Mouse (Mus musculus): ENCODE results near the gene Fgd5. TPM values are rescaled to one million over a fixed set of nuclear protein-coding genes. Genes with fewer than 3 reads are reported as not detected.

Gene Fgd5
- polyA plus RNA-seq, 1 experiment from 2014 or later: 14.7 TPM

DNA sequence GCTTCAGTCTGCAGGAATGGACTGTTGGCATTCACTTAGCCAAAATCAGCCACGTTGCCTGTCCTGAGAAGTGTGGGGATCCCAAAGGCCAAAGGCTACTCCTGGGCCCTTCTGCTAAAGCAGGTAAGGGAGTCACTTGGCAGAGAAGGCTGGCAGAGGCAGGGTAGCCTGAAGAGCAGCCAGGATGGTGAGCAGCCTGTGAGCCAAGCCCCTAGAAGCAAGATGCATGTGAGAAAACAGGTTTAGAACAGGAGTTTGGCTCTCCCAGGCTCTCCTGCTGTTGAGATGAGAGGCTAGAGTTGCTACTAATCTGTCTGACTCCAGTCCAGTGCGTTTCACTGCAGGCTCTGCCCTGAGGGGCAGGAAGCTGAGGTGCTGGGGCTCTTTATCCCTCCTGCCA, 25.0 kb downstream of the Fgd5 start:
- Histone ChIP-seq H3K9ac (ENCODE audit: low read depth, low read length) (no peak overlapping the region), H3K36me3 (ENCODE audit: control insufficient read depth, insufficient read depth, low read length) (no peaks in the 10 kb centered on the region), H3K4me2 (ENCODE audit: low read length) (no peak overlapping the region), H3K27ac (ENCODE audit: low read depth, low read length) (no peak overlapping the region), H3K27me3 (replicated peaks; ENCODE audit: control insufficient read depth, insufficient read depth, low read length) (no peaks in the 10 kb centered on the region), H3K4me1 (ENCODE audit: control insufficient read depth, insufficient read depth, low read depth, low read length) (peaks cover 9% of the 10 kb centered on the region), H3K4me3 (ENCODE audit: low read length) (no peak overlapping the region), H3K9me3 (ENCODE audit: control insufficient read depth, low read length) (no peaks in the 10 kb centered on the region)
- ATAC-seq: no peak
- WGBS: 26% methylated on average over 2 of the region's 2 CpGs

DNA sequence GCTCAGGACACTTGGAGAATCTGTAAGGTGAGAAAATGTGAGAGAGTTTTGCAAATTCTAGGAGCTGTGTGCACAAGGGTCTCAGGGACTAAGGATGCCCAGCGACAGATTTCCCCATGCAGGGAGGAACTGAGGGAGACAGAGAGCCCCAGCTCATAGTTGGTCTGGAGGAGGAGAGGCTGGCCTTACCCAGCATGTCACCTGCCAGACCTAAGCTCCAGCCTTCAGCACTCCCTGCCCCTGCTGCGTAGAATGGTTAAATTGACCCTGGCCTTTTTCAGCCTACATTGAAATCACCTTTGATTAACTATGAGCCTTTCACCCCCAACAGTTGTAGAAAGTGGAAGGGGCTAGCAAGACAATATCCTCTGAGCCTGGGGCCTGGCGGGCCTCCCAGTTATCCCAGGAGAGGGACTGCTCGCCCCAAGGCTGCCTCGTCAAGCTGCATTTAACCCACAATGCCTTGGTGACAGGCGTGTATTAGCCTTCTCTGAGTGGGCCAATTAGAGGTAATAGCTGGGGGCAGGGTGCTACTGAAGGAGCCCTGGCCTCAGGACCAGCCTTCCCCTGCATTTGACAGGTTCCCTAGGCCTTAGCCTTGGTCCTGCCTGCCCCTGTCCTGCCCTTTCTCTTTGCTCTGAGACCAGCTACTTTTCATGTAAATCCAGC, 25.6 kb downstream of the Fgd5 start:
- Histone ChIP-seq H3K36me3 (ENCODE audit: control insufficient read depth, insufficient read depth, low read length) (no peaks in the 10 kb centered on the region), H3K9me3 (ENCODE audit: control insufficient read depth, low read length) (no peaks in the 10 kb centered on the region), H3K27ac (ENCODE audit: low read depth, low read length) (no peak overlapping the region), H3K4me2 (ENCODE audit: low read length) (no peak overlapping the region), H3K9ac (ENCODE audit: low read depth, low read length) (0 out of 2 replicates have a peak overlapping the region, but pooled peaks have one; percentile 32), H3K27me3 (replicated peaks; ENCODE audit: control insufficient read depth, insufficient read depth, low read length) (no peaks in the 10 kb centered on the region), H3K4me3 (ENCODE audit: low read length) (no peak overlapping the region), H3K4me1 (ENCODE audit: control insufficient read depth, insufficient read depth, low read depth, low read length) (peaks cover 9% of the 10 kb centered on the region)
- ATAC-seq: peak; percentile 67; the same call in 1 of the 2 replicates
- 17% methylated on average over 6 of the region's 6 CpGs for WGBS

DNA sequence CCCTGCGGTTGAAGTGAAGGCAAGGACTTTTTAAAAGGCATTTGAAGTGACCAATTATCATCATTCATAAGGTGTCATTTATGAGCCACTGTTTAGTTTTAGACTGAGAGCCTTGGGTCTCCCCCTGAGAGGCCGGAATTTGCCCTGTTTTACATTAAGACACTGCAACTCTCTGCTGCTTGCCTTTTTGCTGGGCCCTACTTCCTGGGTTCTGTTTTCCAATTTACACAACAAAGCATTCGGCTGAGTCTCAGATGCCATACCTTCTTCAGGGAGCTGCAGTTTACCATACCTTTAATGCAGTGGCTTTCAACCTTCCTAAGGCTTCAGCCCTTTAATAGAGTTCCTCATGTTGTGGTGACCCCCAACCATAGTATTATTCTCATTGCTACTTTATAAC, 26.1 kb downstream of the Fgd5 start:
- ATAC-seq: no peak
- Histone ChIP-seq H3K27ac (ENCODE audit: low read depth, low read length) (no peak overlapping the region), H3K4me2 (ENCODE audit: low read length) (no peak overlapping the region), H3K4me1 (ENCODE audit: control insufficient read depth, insufficient read depth, low read depth, low read length) (peaks cover 13% of the 10 kb centered on the region), H3K36me3 (ENCODE audit: control insufficient read depth, insufficient read depth, low read length) (no peaks in the 10 kb centered on the region), H3K4me3 (ENCODE audit: low read length) (no peak overlapping the region), H3K27me3 (replicated peaks; ENCODE audit: control insufficient read depth, insufficient read depth, low read length) (no peaks in the 10 kb centered on the region), H3K9ac (ENCODE audit: low read depth, low read length) (no peak overlapping the region), H3K9me3 (ENCODE audit: control insufficient read depth, low read length) (no peaks in the 10 kb centered on the region)
- WGBS: 41% methylated on average over 3 of the region's 3 CpGs

DNA sequence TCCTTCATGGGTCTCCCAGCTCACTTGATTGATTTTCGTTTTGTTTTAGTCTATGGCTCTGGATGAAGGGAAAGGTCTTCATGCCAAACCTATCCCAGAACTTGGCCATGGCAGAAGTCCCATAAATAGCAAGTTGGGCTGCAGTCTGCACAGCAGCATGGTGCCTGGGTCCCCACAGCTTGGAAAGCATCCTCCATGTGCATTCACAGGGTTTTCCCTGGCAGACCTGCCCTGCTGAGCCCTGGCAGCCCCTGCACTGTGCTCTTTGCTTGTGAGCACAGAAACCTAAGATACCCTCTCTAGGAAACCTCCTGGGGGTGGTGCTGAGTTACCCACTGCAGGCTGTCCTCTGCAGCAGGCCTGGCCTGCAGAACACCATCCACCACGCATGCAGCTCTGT, 32.2 kb downstream of the Fgd5 start:
- no peak for ATAC-seq
- no peak overlapping the region for H3K9ac ChIP-seq (ENCODE audit: low read depth, low read length)
- H3K36me3 ChIP-seq (ENCODE audit: control insufficient read depth, insufficient read depth, low read length): no peaks in the 10 kb centered on the region
- H3K4me3 ChIP-seq (ENCODE audit: low read length): no peak overlapping the region
- 82% methylated on average over 2 of the region's 2 CpGs for WGBS
- H3K27me3 ChIP-seq (replicated peaks; ENCODE audit: control insufficient read depth, insufficient read depth, low read length): no peaks in the 10 kb centered on the region
- peaks cover 4% of the 10 kb centered on the region; the same call in 1 of the 2 replicates for H3K4me1 ChIP-seq (ENCODE audit: control insufficient read depth, insufficient read depth, low read depth, low read length)
- no peak overlapping the region for H3K4me2 ChIP-seq (ENCODE audit: low read length)
- no peaks in the 10 kb centered on the region for H3K9me3 ChIP-seq (ENCODE audit: control insufficient read depth, low read length)
- H3K27ac ChIP-seq (ENCODE audit: low read depth, low read length): no peak overlapping the region

DNA sequence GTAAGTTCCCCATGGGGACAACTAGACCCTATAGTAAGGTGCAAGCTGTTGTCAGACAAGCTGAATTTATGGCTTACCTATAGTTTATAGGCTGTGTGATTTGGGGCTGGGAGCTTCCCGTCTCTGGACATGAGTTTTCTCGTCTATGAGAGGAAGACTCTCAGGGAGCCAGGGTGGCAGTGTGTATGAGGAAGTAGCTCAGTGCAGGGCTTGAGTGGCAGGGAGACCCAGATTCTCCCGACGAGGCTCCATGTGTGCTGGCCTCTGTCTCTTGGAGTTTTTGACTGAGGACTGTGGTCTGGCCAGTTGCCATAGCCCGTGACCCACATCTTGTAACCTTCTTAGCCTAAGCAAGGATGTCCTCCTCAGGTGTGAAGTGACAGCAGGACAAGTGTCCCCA, 33.7 kb downstream of the Fgd5 start:
- Histone ChIP-seq H3K9ac (ENCODE audit: low read depth, low read length) (no peak overlapping the region), H3K36me3 (ENCODE audit: control insufficient read depth, insufficient read depth, low read length) (no peaks in the 10 kb centered on the region), H3K9me3 (ENCODE audit: control insufficient read depth, low read length) (no peaks in the 10 kb centered on the region), H3K27ac (ENCODE audit: low read depth, low read length) (no peak overlapping the region), H3K4me3 (ENCODE audit: low read length) (no peak overlapping the region), H3K27me3 (replicated peaks; ENCODE audit: control insufficient read depth, insufficient read depth, low read length) (no peaks in the 10 kb centered on the region), H3K4me1 (ENCODE audit: control insufficient read depth, insufficient read depth, low read depth, low read length) (peaks cover 7% of the 10 kb centered on the region; the same call in 1 of the 2 replicates), H3K4me2 (ENCODE audit: low read length) (no peak overlapping the region)
- no peak for ATAC-seq
- WGBS: 72% methylated on average over 5 of the region's 5 CpGs

DNA sequence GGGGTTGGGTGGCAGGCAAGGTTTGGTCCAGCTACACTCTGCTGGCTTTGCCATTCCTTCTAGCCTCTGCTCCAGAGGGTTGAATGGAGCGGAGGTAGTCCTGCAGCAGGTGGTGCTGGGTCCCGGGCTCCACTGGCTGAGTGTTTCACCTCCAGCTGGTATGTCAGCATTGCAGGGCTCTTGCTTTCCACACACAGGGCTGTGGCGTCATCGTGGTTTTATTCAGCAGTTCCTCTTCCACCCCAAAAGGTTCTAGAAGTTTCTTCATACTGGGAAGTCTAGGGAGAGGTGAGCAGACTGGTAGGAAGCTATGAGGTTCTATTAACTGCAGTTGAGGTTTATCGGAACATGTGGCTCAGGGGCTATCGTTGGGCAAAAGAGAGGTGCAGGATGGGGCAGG, 34.4 kb downstream of the Fgd5 start:
- H3K4me2 ChIP-seq (ENCODE audit: low read length): no peak overlapping the region
- no peaks in the 10 kb centered on the region for H3K27me3 ChIP-seq (replicated peaks; ENCODE audit: control insufficient read depth, insufficient read depth, low read length)
- no peaks in the 10 kb centered on the region for H3K9me3 ChIP-seq (ENCODE audit: control insufficient read depth, low read length)
- H3K36me3 ChIP-seq (ENCODE audit: control insufficient read depth, insufficient read depth, low read length): no peaks in the 10 kb centered on the region
- H3K9ac ChIP-seq (ENCODE audit: low read depth, low read length): no peak overlapping the region
- 93% methylated on average over 6 of the region's 6 CpGs for WGBS
- no peak overlapping the region for H3K27ac ChIP-seq (ENCODE audit: low read depth, low read length)
- no peak for ATAC-seq
- H3K4me3 ChIP-seq (ENCODE audit: low read length): no peak overlapping the region
- H3K4me1 ChIP-seq (ENCODE audit: control insufficient read depth, insufficient read depth, low read depth, low read length): peaks cover 7% of the 10 kb centered on the region; the same call in 1 of the 2 replicates

DNA sequence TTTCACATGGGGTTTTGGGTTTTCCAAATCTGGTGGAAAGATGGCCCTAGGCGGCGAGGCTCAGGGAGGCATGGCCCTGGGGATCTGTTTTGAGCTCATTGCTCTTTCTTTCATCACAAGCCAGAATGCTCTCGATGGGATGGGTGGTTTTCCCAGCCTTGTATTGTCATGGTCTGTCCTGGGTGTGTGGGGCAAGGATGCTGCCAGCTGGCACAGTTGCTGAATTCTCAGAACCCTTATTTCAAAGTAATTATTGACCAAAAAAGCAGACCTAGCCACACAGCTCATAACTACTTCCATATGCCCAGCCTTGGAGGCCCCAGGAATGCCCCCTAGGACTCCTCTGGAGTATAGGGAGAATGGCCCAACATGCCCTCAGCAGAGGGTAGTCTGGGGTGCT, 34.9 kb downstream of the Fgd5 start:
- Histone ChIP-seq H3K27ac (ENCODE audit: low read depth, low read length) (no peak overlapping the region), H3K27me3 (replicated peaks; ENCODE audit: control insufficient read depth, insufficient read depth, low read length) (no peaks in the 10 kb centered on the region), H3K9me3 (ENCODE audit: control insufficient read depth, low read length) (no peaks in the 10 kb centered on the region), H3K4me1 (ENCODE audit: control insufficient read depth, insufficient read depth, low read depth, low read length) (peaks cover 7% of the 10 kb centered on the region; the same call in 1 of the 2 replicates), H3K4me2 (ENCODE audit: low read length) (no peak overlapping the region), H3K36me3 (ENCODE audit: control insufficient read depth, insufficient read depth, low read length) (no peaks in the 10 kb centered on the region), H3K4me3 (ENCODE audit: low read length) (no peak overlapping the region), H3K9ac (ENCODE audit: low read depth, low read length) (no peak overlapping the region)
- WGBS: 58% methylated on average over 3 of the region's 3 CpGs
- ATAC-seq: no peak

DNA sequence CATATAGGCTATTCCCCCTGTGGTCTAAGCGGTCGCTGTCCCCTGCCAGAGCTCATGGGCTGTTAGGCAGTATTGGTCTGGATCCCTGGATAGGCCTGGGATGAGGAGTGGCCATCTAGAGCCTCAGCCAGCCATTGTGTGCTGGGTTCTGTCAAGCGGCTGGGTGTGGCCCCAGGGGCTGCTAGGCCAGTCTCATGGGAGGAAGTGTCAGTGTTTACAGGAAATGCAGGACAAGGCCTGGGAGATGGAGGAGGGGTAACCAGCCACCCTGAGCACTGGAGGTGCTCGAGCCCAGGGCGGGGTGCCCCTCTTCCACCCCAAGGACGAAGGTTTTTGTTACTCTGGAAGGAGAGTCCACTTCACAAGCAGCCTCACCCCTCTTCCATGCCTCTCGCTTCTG, 36.3 kb downstream of the Fgd5 start:
- no peak overlapping the region for H3K27ac ChIP-seq (ENCODE audit: low read depth, low read length)
- H3K9ac ChIP-seq (ENCODE audit: low read depth, low read length): no peak overlapping the region
- no peak overlapping the region for H3K4me2 ChIP-seq (ENCODE audit: low read length)
- H3K27me3 ChIP-seq (replicated peaks; ENCODE audit: control insufficient read depth, insufficient read depth, low read length): no peaks in the 10 kb centered on the region
- H3K36me3 ChIP-seq (ENCODE audit: control insufficient read depth, insufficient read depth, low read length): no peaks in the 10 kb centered on the region
- ATAC-seq: no peak
- 76% methylated on average over 7 of the region's 7 CpGs for WGBS
- H3K9me3 ChIP-seq (ENCODE audit: control insufficient read depth, low read length): no peaks in the 10 kb centered on the region
- H3K4me1 ChIP-seq (ENCODE audit: control insufficient read depth, insufficient read depth, low read depth, low read length): peaks cover 3% of the 10 kb centered on the region; the same call in 1 of the 2 replicates
- H3K4me3 ChIP-seq (ENCODE audit: low read length): no peak overlapping the region

DNA sequence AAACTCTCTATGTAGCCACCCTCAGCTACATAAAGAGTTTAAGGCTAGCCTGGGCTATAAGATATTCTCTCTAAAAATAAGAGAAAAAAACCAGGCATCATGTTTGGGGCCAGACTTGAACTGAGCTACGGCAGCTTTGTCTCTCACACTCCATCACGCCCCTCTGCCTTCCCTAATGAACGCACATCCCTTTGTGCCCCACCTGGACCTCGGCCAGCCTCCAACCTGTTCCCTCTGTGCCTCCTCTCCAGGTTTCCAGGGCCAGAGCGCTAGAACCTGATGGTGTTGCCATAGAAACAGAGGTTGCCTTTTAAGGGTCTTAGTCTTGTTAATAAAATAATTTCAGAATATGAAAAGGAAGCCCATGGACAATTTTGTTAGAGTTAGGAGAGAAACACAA, 37.2 kb downstream of the Fgd5 start:
- Histone ChIP-seq H3K9ac (ENCODE audit: low read depth, low read length) (no peak overlapping the region), H3K27me3 (replicated peaks; ENCODE audit: control insufficient read depth, insufficient read depth, low read length) (no peaks in the 10 kb centered on the region), H3K36me3 (ENCODE audit: control insufficient read depth, insufficient read depth, low read length) (no peaks in the 10 kb centered on the region), H3K4me1 (ENCODE audit: control insufficient read depth, insufficient read depth, low read depth, low read length) (peaks cover 3% of the 10 kb centered on the region; the same call in 1 of the 2 replicates), H3K9me3 (ENCODE audit: control insufficient read depth, low read length) (no peaks in the 10 kb centered on the region), H3K27ac (ENCODE audit: low read depth, low read length) (no peak overlapping the region), H3K4me2 (ENCODE audit: low read length) (no peak overlapping the region), H3K4me3 (ENCODE audit: low read length) (no peak overlapping the region)
- WGBS: 46% methylated on average over 5 of the region's 5 CpGs
- ATAC-seq: no peak
